Mouse (Mus musculus) T-helper 2 cell (primary cell): ENCODE results near the gene Gm29797.

Experiments used
- in situ Hi-C: fragments of 300-600 bp; cut with MboI, MseI; formaldehyde crosslinking; loops from one replicate; pipeline ENCODE4 v1.15.1; 2025; ENCODE audit warnings: high pct_unique_total_duplicates

Gene Gm29797

DNA sequence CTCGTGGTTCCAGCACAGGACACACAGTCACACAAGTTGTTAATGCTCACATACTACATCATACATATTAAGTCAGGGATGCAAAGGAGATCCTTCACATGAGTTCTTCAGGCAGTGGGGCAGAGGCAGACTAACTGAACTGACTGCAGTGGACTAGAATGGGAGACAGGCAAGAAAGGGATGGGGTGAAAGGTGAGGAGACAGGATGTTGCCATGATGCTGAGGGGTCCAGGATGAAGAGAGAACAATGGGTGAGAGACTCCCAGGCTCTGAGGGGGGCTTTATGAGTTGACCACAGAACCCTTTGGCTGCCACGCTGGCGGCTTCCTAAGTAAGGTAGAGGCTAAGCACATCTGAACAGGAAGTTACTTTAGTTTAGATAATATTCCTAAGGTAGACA lies 37.7 kb downstream of the Gm29797 start:
- in situ Hi-C loops = loop anchor here (10.0 kb wide), 1 partner anchor 1100 kb away; the partner anchor contains the start of gene Col9a3

DNA sequence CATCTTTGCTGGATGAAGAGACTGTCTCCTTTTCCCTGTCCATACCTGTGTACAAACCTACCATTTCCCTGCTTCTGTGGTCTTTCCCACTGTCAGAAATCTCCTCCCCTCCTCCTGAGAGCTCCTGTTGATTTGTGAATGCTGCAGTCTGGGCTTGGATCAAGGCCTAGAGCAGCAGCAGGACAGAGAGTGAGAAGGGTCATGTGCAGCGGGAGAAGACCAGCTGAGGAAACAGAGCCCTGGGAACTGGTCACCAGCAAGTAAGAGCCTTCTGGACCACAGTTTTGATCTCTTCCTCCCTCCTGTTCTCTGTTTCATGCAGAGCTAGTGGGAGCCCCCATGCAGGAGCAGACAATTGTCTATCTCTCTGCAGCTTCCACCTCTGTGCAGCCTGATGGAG lies 38.9 kb downstream of the Gm29797 start:
- in situ Hi-C loops = loop anchor here (5.0 to 10.0 kb wide), 2 partner anchors 53 to 1101 kb away; partner anchors contain the start of gene Col9a3

DNA sequence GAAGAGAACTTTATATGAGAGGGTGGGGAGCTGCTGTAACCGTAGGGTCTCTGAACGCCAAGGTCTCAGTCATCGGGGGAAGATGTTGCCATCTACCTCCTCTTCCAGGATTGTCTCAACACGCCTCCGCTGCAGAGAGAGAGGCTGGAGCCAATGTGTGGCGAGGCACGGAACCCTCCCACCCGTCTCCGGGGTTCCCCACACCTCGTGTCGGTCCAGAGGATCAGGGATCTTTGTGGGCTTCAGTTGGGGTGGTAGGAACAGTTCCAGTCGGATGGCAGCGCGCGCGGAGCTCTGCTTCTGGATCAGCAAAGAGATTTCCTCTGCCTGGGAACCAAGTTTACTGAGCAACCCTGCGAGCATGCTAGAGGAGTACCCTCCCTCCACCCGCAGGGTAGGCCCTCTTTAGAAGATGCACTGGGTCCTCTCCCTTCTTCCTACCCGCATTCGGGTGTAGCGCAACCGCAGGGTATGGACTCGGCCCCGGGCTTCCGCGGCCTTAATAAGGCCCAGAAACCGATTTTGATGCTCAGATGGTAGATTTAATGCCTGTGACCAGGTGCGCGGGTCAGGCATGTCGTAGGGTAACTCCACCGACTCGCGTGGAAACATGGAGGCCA lies 40.1 kb downstream of the Gm29797 start:
- in situ Hi-C loops = loop anchor here (5.0 to 10.0 kb wide), 2 partner anchors 55 to 1102 kb away; partner anchors contain the start of gene Col9a3

DNA sequence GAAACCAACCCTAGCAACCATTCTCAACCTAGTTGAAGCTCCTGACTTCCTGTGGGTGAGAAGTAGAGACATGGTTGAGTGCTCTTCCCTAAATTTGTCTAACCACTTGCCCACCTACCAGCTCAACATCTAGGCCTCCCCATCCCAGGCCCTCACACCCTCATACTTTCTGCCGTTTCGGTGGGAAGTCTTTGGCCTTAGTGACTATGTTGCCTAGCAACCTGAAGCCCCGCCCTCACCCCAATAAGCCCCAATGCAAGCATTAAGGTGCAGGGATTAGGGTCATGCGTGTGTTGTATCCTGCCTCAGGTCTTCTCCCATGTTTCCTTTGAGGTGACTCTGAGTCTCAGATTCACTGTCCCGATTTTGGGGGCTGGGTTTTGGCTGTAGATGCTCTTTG lies 41.4 kb downstream of the Gm29797 start, which contains the start of gene Lkaaear1:
TSS of gene Lkaaear1 (minus strand) at position 202 of the 400 bp plus-strand sequence.
- in situ Hi-C loops = loop anchor here (5.0 to 10.0 kb wide), 2 partner anchors 56 to 1103 kb away; partner anchors contain the start of gene Col9a3

DNA sequence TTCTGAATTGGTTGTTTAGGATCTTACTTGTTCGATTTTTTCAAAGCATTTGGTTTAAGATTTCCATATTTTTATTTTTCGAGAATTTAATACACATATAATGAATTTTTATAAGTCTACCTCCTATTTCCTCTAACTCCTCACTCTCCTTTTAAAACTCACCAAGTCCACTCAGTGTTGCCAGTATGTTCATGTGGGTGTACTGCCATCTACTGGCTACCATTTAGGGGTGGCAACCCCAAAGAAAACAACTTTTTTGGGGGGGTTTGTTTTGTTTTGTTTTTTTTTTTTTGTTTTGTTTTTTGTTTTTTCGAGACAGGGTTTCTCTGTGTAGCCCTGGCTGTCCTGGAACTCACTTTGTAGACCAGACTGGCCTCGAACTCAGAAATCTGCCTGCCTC lies 49.8 kb downstream of the Gm29797 start:
- in situ Hi-C loops = no loop called here
